Mouse (Mus musculus) limb, embryonic 12.5 days (tissue): ENCODE measurements around the gene Banf1. TPM values are rescaled to one million over a fixed set of nuclear protein-coding genes. Genes with fewer than 3 reads are reported as not detected.
A peak's percentile ranks its signal among the peaks of the same experiment; 100 is the strongest.
"Not testable (repeated sequence)": the region's sequence is repeated elsewhere in the genome, so short reads cannot be mapped to it uniquely, and the experiment has no call there.

ENCODE experiments used
- ATAC-seq: fragments of 200-750 bp; cut with Nextera tagmentation; 2 replicates; pipeline ENCODE4 v1.8.0; 2017; ENCODE audit warnings: low read depth, moderate TSS enrichment; ENCODE audit not compliant: insufficient number of reproducible peaks, insufficient read depth, low FRiP score, low TSS enrichment
- H3K27ac ChIP-seq: fragments of 300-500 bp; sonication (generic); 2 replicates; pipeline ENCODE4 v1.5.1; 2016; ENCODE audit warnings: mild to moderate bottlenecking, moderate library complexity
- H3K27me3 ChIP-seq: fragments of 300-500 bp; sonication (generic); 2 replicates; pipeline ENCODE4 v1.6.1; 2016; ENCODE audit warnings: mild to moderate bottlenecking, moderate library complexity
- H3K36me3 ChIP-seq: fragments of 300-500 bp; sonication (generic); 2 replicates; pipeline ENCODE4 v1.6.1; 2016; ENCODE audit warnings: mild to moderate bottlenecking, moderate library complexity
- H3K4me1 ChIP-seq: fragments of 300-500 bp; sonication (generic); replicated peaks from 2 replicates; pipeline ENCODE4 v1.6.1; 2016
- H3K4me2 ChIP-seq: fragments of 300-500 bp; sonication (generic); 2 replicates; pipeline ENCODE4 v1.6.1; 2016; ENCODE audit warnings: mild to moderate bottlenecking, moderate library complexity
- H3K4me3 ChIP-seq: fragments of 300-500 bp; sonication (generic); replicated peaks from 2 replicates; pipeline ENCODE4 v1.5.1; 2016; ENCODE audit warnings: mild to moderate bottlenecking
- H3K9ac ChIP-seq: fragments of 300-500 bp; sonication (generic); replicated peaks from 2 replicates; pipeline ENCODE4 v1.6.1; 2016; ENCODE audit warnings: mild to moderate bottlenecking, moderate library complexity
- H3K9me3 ChIP-seq: fragments of 300-500 bp; sonication (generic); 2 replicates; pipeline ENCODE4 v1.6.1; 2016; ENCODE audit warnings: mild to moderate bottlenecking, moderate library complexity
- WGBS: fragments of 180-500 bp; shearing (Covaris S2); methylation state at CpG from one replicate; pipeline ENCODE4 v1.1.7; 2016; 5-methylcytosine and 5-hydroxymethylcytosine counted together
- polyA plus RNA-seq: library from polyadenylated mRNA; unstranded; fragments of >200 nt; fragmentation: Nextera tagmentation; extraction: Ambion mirVana; gene quantifications from 2 replicates; pipeline ENCODE4 v1.2.1, GENCODE M21; 2016

The Banf1 gene
- polyA plus RNA-seq, result 453 and 465 TPM in 2 replicates

DNA sequence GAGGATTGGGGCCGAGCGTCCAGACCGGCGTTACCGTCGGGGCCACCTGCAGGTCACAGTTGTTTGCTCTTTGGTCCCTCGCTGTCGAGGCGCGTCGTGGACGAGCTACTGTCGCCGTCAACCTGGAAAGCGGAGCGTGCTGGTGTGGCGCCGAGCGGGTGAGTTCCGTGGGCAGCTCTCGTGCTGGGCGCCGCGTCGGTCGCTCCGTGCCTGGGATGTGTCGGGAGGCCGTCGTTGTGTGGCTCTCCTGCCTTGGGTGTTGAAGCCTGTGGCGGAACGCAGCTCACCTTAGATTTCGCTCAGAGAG is at the start of gene Banf1:
TSS of gene Banf1 (minus strand) at position 116 of the 307 bp plus-strand sequence.
- H3K27me3 ChIP-seq, result no peaks in the 10 kb centered on the region
- no peak for ATAC-seq
- under 1% methylated on average over 33 of the region's 33 CpGs for WGBS
- H3K4me3 ChIP-seq, result peak within 1 kb of the TSS; percentile 98
- peak within 1 kb of the TSS; percentile 96 for H3K27ac ChIP-seq
- no peaks in the 10 kb centered on the region for H3K9me3 ChIP-seq
- H3K36me3 ChIP-seq, result peaks cover 64% of the 10 kb centered on the region
- peaks cover 17% of the 10 kb centered on the region for H3K4me1 ChIP-seq
- peak within 1 kb of the TSS; percentile 67 for H3K4me2 ChIP-seq
- peak within 1 kb of the TSS; percentile 90 for H3K9ac ChIP-seq

DNA sequence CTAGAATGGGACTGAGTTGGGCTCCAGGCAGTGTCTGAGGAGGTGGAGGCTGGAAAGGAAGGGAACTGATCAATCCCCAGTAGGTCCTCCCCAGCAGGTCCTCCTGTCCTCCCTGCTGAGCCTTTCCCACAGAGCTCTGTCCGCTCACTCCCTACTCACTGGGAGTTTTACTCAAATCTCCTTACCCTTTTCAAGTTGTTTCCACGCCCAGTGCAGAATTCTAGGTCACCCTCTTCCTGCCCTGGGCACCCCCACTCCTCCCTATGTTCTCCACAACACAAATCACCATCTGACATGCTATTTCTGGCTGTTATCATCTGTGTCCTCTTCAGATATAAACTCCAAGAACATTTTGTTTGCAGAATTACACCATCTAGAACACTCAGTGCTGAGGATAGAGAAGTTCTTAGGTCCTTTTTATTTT is 47.6 kb upstream of the Banf1 start:
- 63% methylated on average over 2 of the region's 2 CpGs for WGBS
- Histone ChIP-seq H3K9ac (no peak overlapping the region), H3K4me2 (no peak overlapping the region), H3K9me3 (no peaks in the 10 kb centered on the region), H3K27ac (no peak overlapping the region), H3K27me3 (no peaks in the 10 kb centered on the region), H3K4me3 (no peak overlapping the region), H3K4me1 (no peaks in the 10 kb centered on the region; the same call in 1 of the 2 replicates), H3K36me3 (peaks cover 20% of the 10 kb centered on the region; the same call in 1 of the 2 replicates)
- no peak for ATAC-seq

DNA sequence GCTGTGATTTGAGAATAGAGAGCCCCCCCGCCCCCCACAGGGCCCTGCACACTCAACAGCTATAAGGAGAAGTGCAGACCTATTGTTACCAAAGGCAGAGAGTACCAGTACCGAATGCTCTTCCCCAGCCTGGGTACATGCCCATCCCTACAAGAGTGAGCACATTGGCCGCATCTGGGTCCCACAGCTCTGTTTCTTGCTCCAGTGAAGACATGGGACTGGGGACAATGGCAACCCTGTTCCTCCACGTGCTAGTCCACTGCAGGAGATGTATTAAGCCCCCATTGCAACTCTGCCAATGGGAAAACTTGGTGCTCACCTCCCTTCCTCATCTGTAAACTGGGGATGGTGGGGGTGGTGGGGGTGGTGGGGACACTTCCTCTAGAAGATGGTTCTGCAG is 46.9 kb upstream of the Banf1 start:
- peaks cover 19% of the 10 kb centered on the region; the same call in 1 of the 2 replicates for H3K36me3 ChIP-seq
- H3K4me2 ChIP-seq, result no peak overlapping the region
- H3K4me3 ChIP-seq, result no peak overlapping the region
- no peaks in the 10 kb centered on the region; the same call in 1 of the 2 replicates for H3K4me1 ChIP-seq
- no peak overlapping the region for H3K27ac ChIP-seq
- WGBS, result 79% methylated on average over 4 of the region's 4 CpGs
- no peak for ATAC-seq
- no peaks in the 10 kb centered on the region for H3K9me3 ChIP-seq
- H3K27me3 ChIP-seq, result no peaks in the 10 kb centered on the region
- no peak overlapping the region for H3K9ac ChIP-seq

DNA sequence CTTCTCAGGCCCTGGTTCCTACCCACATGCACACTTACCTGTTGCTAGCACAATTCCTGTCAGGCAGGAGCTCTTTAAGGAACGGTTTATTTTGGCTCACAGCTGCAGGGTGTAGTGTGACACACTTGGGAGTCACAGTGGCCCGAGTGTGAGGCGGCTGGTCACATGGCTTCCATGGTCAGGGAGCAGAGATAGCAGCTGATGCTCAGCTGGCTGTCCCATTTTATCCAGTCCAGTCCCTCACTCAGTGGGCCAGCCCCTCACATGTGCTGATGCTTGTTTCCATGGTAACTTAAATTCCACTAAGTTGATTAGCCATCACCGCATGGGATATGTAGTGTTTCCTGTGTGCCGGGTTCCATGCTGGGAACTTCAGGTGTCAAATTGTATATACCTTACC is 45.0 kb upstream of the Banf1 start:
- Histone ChIP-seq H3K27me3 (no peaks in the 10 kb centered on the region), H3K4me3 (no peak overlapping the region), H3K9ac (no peak overlapping the region), H3K36me3 (peaks cover 7% of the 10 kb centered on the region; the same call in 1 of the 2 replicates), H3K27ac (no peak overlapping the region), H3K9me3 (no peaks in the 10 kb centered on the region), H3K4me1 (peaks cover 13% of the 10 kb centered on the region), H3K4me2 (no peak overlapping the region)
- ATAC-seq, result no peak
- WGBS, result 64% methylated on average over 5 of the region's 5 CpGs

DNA sequence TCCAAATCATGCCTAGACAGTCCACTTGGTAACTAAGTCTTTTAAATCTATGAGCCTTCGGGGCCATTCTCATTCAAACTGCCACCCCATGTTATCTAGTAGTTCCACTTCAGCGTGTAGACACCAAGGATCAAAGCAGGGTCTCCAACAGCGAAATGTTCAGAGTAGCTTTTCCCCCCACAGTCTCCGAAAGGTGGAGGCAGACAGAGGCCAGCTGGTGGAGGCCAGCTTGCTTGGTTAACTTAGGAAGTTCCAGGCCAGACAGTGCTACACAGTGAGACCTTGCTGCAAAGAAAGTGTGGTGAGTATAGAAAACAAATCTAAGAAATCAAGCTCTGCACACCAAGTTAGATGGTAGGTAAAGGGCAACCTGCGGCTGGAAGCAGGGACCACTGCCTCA is 43.7 kb upstream of the Banf1 start:
- H3K27me3 ChIP-seq, result no peaks in the 10 kb centered on the region
- no peak overlapping the region for H3K9ac ChIP-seq
- H3K4me3 ChIP-seq, result no peak overlapping the region
- H3K9me3 ChIP-seq, result no peaks in the 10 kb centered on the region
- no peak overlapping the region for H3K27ac ChIP-seq
- H3K4me2 ChIP-seq, result no peak overlapping the region
- peaks cover 7% of the 10 kb centered on the region; the same call in 1 of the 2 replicates for H3K36me3 ChIP-seq
- 87% methylated on average over 5 of the region's 5 CpGs for WGBS
- peaks cover 13% of the 10 kb centered on the region for H3K4me1 ChIP-seq
- no peak for ATAC-seq

DNA sequence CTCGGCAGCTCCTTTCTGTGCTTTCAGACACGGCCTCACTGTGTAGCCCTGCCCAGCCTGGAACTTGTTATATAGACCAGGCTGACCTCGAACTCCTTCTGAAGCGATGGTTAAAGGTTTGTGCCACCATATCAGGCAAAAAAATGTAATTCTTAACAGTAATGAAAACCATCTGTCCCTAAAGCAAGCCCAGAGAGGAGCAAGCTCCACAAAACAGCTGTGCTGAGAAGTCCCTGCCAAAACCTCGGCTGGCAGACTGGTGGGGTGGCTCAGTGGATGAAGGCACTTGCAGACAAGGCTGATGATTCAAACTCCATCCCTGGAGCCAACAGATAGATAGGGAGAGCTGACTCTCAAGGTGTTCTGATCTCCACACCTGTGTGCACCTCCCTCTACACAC is 42.1 kb upstream of the Banf1 start:
- Histone ChIP-seq H3K27ac (no peak overlapping the region), H3K4me3 (no peak overlapping the region), H3K4me1 (peaks cover 13% of the 10 kb centered on the region), H3K27me3 (no peaks in the 10 kb centered on the region), H3K36me3 (peaks cover 7% of the 10 kb centered on the region; the same call in 1 of the 2 replicates), H3K9ac (no peak overlapping the region), H3K4me2 (no peak overlapping the region), H3K9me3 (no peaks in the 10 kb centered on the region)
- WGBS, result 53% methylated on average over 5 of the region's 5 CpGs
- ATAC-seq, result no peak

DNA sequence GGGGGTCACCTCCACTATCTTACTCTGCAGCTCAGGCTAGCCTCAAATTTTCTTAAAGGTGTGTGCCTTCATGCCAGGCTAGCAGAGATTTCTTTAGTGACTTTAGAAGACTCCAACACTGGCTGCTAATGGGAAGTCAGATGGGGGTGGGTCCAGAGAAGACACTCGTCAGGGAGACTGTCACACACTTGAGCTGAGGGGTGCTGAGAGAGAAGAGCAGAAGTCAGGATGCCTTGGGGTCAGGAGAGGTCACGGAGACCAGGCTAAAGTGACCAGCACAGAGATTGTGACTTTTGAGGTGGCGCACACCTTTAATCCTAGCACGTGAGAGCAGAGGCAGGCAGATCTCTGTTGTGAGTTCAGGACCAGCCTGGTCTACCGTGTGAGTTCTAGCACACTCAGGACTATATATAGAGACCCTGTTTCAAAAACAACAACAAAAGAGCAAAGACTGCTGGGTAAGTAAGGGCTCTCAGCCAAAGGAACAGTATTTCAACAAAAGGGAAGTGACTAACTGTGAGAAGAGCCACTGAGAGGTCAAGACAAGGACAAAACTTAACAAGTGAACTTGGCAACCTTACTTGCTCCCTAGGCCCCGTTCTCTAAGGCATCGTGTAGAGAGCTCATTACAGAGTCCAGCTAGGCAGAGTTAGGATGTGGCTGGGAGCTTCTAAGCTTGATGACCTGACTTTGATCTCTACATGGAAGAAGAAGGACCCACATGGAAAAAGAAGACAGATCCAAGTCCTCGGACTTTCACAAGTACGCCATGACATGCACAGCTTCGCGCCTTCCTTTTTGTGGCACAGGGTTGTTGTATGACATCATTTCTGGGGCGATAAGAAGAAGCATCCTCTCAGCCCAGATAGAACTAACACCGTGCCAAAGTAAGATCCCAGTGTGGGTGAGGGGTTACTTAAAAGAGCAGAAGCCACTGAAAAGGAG is 41.4 kb upstream of the Banf1 start:
- Histone ChIP-seq H3K4me2 (peak overlapping the region; percentile 67), H3K36me3 (peaks cover 7% of the 10 kb centered on the region; the same call in 1 of the 2 replicates), H3K27me3 (no peaks in the 10 kb centered on the region), H3K9me3 (no peaks in the 10 kb centered on the region), H3K4me3 (peak overlapping the region; percentile 60; the same call in 1 of the 2 replicates), H3K4me1 (peaks cover 13% of the 10 kb centered on the region), H3K9ac (0 out of 2 replicates have a peak overlapping the region, but pooled peaks have one; percentile 73), H3K27ac (no peak overlapping the region)
- ATAC-seq, result no peak
- 92% methylated on average over 13 of the region's 13 CpGs for WGBS

DNA sequence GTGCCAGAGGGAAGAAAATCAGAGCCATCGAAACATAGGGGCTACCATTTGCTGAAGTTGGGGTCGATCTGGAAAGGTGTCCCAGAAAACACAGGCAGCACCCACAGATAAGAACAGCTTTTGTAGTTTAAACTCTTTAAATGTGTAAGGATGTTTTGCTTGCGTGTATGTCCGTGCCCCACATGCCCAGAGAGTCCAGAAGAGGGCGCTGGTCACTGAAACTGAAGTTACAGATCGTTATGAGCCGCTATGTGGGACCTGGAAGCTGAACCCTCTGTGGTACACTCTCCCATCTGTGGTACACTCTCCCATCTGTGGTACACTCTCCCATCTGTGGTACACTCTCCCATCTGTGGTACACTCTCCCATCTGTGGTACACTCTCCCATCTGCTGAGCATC is 40.2 kb upstream of the Banf1 start:
- peak overlapping the region; percentile 67 for H3K4me2 ChIP-seq
- no peak for ATAC-seq
- 14% methylated on average over 7 of the region's 7 CpGs for WGBS
- H3K9me3 ChIP-seq, result no peaks in the 10 kb centered on the region
- peaks cover 13% of the 10 kb centered on the region for H3K4me1 ChIP-seq
- peaks cover 7% of the 10 kb centered on the region; the same call in 1 of the 2 replicates for H3K36me3 ChIP-seq
- H3K27ac ChIP-seq, result peak overlapping the region; percentile 94
- H3K27me3 ChIP-seq, result no peaks in the 10 kb centered on the region
- H3K9ac ChIP-seq, result peak overlapping the region; percentile 73
- peak overlapping the region; percentile 60 for H3K4me3 ChIP-seq

DNA sequence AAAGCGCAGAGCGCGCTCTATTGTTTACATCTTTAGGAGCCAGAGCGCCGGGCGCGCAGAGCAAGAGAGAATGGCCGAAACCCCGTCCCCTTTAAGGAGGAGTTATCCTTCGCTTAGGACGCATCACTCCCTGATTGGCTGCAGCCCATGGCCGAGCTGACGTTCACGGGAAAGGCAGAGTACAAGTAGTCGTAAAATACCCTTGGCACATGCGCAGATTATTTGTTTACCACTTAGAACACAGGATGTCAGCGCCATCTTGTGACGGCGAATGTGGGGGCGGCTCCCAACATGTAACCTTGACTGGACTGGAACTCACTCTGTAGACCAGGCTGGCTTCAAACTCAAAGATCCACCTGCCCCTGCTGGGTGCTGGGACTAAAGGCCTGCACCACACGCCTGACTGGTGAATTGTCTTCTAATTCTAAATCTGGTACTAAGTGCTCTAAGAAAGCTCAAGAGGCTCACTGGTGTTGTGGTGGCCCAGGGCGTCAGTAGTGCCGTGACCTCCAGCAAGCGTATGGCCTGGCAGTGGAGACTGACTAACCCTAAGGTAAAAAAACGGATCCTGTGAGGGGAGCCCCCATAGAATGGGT is 39.7 kb upstream of the Banf1 start:
- not testable (repeated sequence) for H3K9me3 ChIP-seq, H3K36me3 ChIP-seq, H3K27me3 ChIP-seq
- H3K4me2 ChIP-seq, result peak overlapping the region; percentile 67
- WGBS, result 18% methylated on average over 25 of the region's 25 CpGs
- peak overlapping the region; percentile 60 for H3K4me3 ChIP-seq
- peak overlapping the region; percentile 94 for H3K27ac ChIP-seq
- peak overlapping the region; percentile 73 for H3K9ac ChIP-seq
- peak; percentile 63 for ATAC-seq
- peaks cover 13% of the 10 kb centered on the region for H3K4me1 ChIP-seq

DNA sequence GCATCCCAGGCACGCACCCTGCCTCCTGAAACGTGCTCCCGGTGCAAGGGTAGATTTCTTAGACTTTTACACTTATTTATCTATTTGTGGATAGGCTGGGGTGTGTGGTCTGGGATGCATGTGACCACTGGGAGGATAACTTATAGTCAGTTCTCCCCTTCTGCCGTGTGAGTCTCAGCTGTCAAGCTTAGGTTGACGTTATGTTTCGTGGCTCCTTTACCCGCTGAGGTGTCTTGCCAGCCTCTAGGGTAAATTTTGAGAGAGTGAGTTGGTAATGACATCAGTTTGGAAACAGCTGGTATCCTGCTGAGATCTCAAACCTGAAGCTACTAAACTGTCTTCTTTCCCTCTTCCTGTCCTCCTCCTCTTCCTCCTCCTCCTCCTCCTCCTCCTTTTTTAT is 39.0 kb upstream of the Banf1 start:
- no peak for ATAC-seq
- Histone ChIP-seq H3K27me3 (no peaks in the 10 kb centered on the region), H3K9ac (peak overlapping the region; percentile 53; the same call in 1 of the 2 replicates), H3K4me3 (peak overlapping the region; percentile 38), H3K4me1 (peaks cover 13% of the 10 kb centered on the region), H3K36me3 (peaks cover 7% of the 10 kb centered on the region; the same call in 1 of the 2 replicates), H3K9me3 (no peaks in the 10 kb centered on the region), H3K27ac (peak overlapping the region; percentile 73), H3K4me2 (peak overlapping the region; percentile 54)
- WGBS, result 32% methylated on average over 7 of the region's 7 CpGs

DNA sequence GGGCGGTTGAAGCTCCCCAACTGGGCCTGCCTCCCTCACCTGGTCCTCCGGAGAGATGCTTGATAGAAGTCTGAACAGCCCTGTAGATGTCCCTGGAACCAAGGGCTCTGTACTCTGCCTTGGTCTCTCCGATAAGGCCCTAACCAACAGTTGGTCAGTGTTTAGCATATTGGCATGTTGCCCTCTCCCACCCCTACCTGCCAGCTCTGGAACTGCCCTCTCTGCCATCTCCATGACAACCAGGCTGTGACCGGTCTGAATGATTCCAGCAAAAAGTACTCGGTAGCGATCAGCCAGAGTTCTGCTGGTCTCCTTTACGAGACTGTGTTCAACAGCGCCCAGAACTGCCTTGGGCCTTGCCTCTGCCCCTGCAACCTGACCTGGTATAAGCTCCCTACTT is 35.3 kb upstream of the Banf1 start, which contains the start of gene Tsga10ip:
TSS of gene Tsga10ip (minus strand) at position 234 of the 400 bp plus-strand sequence.
- H3K4me1 ChIP-seq, result peaks cover under 1% of the 10 kb centered on the region; the same call in 1 of the 2 replicates
- no peak for ATAC-seq
- no peaks in the 10 kb centered on the region for H3K27me3 ChIP-seq
- no peak within 1 kb of the TSS for H3K9ac ChIP-seq
- H3K4me2 ChIP-seq, result no peak within 1 kb of the TSS
- no peaks in the 10 kb centered on the region for H3K36me3 ChIP-seq
- no peak within 1 kb of the TSS for H3K27ac ChIP-seq
- H3K4me3 ChIP-seq, result no peak within 1 kb of the TSS
- 70% methylated on average over 8 of the region's 8 CpGs for WGBS
- no peaks in the 10 kb centered on the region for H3K9me3 ChIP-seq
